Mouse (Mus musculus) neural tube, embryonic 14.5 days (tissue): ENCODE measurements around the gene Ppp2r5a. TPM values are rescaled to one million over a fixed set of nuclear protein-coding genes. Genes with fewer than 3 reads are reported as not detected.

ENCODE experiments used
- ATAC-seq: fragments of 200-750 bp; cut with Nextera tagmentation; 2 replicates; pipeline ENCODE4 v1.8.0; 2017; ENCODE audit warnings: low read depth, mild to moderate bottlenecking, moderate TSS enrichment, moderate library complexity
- H3K27ac ChIP-seq: fragments of 300-500 bp; sonication (generic); 2 replicates; pipeline ENCODE4 v1.5.1; 2014; ENCODE audit warnings: low read depth, mild to moderate bottlenecking, control low read depth, low read length, moderate library complexity, mixed read lengths
- H3K27me3 ChIP-seq: fragments of 300-500 bp; sonication (generic); 2 replicates; pipeline ENCODE4 v1.6.1; 2014; ENCODE audit warnings: low read length; ENCODE audit not compliant: control insufficient read depth, insufficient read depth
- H3K36me3 ChIP-seq: fragments of 300-500 bp; sonication (generic); 2 replicates; pipeline ENCODE4 v1.6.1; 2014; ENCODE audit warnings: low read length, mixed read lengths; ENCODE audit not compliant: control insufficient read depth, insufficient read depth
- H3K4me1 ChIP-seq: fragments of 300-500 bp; sonication (generic); 2 replicates; pipeline ENCODE4 v1.6.1; 2014; ENCODE audit warnings: low read length; ENCODE audit not compliant: control insufficient read depth, insufficient read depth
- H3K4me2 ChIP-seq: fragments of 300-500 bp; sonication (generic); 2 replicates; pipeline ENCODE4 v1.6.1; 2014; ENCODE audit warnings: mild to moderate bottlenecking, low read depth, low read length, control low read depth
- H3K4me3 ChIP-seq: fragments of 300-500 bp; sonication (generic); 2 replicates; pipeline ENCODE4 v1.5.1; 2014; ENCODE audit warnings: low read depth, low read length, control low read depth, mixed read lengths
- H3K9ac ChIP-seq: fragments of 300-500 bp; sonication (generic); replicated peaks from 2 replicates; pipeline ENCODE4 v1.6.1; 2014; ENCODE audit warnings: low read depth, mild to moderate bottlenecking, control low read depth, low read length, mixed read lengths
- H3K9me3 ChIP-seq: fragments of 300-500 bp; sonication (generic); 2 replicates; pipeline ENCODE4 v1.6.1; 2016; ENCODE audit warnings: low read length; ENCODE audit not compliant: control insufficient read depth
- WGBS: fragments of 180-500 bp; shearing (Covaris S2); extraction: QIAGEN DNeasy Blood & Tissue Kit; methylation state at CpG from one replicate; pipeline ENCODE4 v1.1.7; 2014; 5-methylcytosine and 5-hydroxymethylcytosine counted together
- polyA plus RNA-seq: library from polyadenylated mRNA; unstranded; fragments of >200 nt; fragmentation: Nextera tagmentation; extraction: Ambion mirVana; gene quantifications from 2 replicates; pipeline ENCODE4 v1.2.1, GENCODE M21; 2014

The Ppp2r5a gene
- polyA plus RNA-seq, 1 experiment from 2014 or later = 6.9 TPM

DNA sequence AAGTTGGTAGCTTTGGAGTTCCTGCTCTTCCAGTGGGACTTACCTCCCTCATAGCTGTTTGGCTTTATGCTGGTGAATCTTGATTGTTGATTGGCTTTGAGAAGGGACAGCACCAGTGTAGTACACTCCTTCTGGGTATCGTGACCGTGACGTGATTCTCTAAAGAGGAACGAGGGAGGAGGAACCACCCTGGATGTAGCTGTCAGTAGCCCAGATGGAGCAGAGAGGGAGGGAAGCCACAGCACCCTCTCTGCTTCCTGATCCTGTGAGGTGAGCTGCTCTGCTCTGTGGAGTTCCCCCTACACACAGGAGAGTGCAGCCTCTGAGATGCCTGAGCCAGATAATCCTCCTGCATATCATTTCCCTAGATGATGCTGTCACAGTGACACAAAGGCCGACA lies 68.6 kb downstream of the Ppp2r5a start:
- Histone ChIP-seq H3K27me3 (no peaks in the 10 kb centered on the region), H3K9me3 (no peaks in the 10 kb centered on the region), H3K9ac (no peak overlapping the region), H3K27ac (no peak overlapping the region), H3K4me2 (no peak overlapping the region), H3K4me1 (no peaks in the 10 kb centered on the region), H3K4me3 (no peak overlapping the region), H3K36me3 (0 out of 2 replicates have a peak, but pooled peaks cover 4% of the 10 kb centered on the region)
- WGBS = 89% methylated on average over 5 of the region's 5 CpGs
- no peak for ATAC-seq

DNA sequence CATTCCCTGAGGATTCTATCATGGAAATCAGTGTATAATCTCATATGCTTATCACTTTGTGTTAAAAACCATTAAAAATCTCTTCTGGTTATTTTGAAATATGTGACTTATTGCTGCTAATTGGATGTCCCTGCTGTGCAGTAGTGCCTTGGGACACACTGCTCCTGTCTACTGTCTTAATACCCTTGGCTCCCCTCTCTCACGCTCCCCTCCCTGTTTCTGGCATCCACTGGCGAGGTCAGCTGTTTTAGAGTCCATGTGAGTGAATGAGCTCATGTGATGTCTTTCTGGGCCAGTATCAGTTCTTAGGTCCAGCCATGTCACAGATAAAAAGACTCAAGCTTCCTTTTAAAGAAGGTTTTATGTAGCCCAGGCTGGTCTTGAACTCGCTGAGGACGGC lies 72.7 kb downstream of the Ppp2r5a start:
- ATAC-seq = no peak
- no peak overlapping the region for H3K4me3 ChIP-seq
- no peaks in the 10 kb centered on the region for H3K27me3 ChIP-seq
- no peaks in the 10 kb centered on the region for H3K9me3 ChIP-seq
- H3K4me1 ChIP-seq = peaks cover 20% of the 10 kb centered on the region
- 88% methylated on average over 4 of the region's 4 CpGs for WGBS
- no peak overlapping the region for H3K4me2 ChIP-seq
- H3K9ac ChIP-seq = no peak overlapping the region
- no peak overlapping the region for H3K27ac ChIP-seq
- H3K36me3 ChIP-seq = no peaks in the 10 kb centered on the region

- H3K9ac ChIP-seq = peak overlapping the region; percentile 32; the same call in 1 of the 2 replicates
- 80% methylated on average over 8 of the region's 8 CpGs for WGBS
Measured at GRCm38 (mm10) chr1:191328019-191328441, 75.0 kb downstream of the Ppp2r5a start.

DNA sequence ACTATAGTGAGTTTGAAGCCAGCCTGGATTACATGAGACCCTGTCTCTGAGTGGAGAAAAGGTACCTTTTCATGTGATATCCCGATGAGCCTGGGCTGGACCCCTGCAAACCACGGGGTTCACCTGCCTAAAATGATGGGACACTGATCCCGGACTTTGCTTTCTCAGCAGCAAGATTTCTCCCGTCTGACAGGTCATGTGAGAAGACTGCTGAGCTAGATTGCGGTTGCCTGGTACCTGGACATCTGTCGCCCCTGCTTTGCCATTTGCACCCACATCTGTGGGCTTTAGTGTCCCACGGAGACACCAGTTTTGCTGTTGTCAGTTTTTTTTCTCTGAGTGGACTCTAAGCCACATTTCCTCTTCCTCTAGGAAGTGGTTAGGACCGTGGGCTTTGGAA lies 75.8 kb downstream of the Ppp2r5a start:
- 78% methylated on average over 8 of the region's 8 CpGs for WGBS

More at GRCm38 (mm10) chr1:191328019-191328441, 75.0 kb downstream of the Ppp2r5a start:
- ATAC-seq = no peak
- no peaks in the 10 kb centered on the region for H3K27me3 ChIP-seq
- H3K9me3 ChIP-seq = no peaks in the 10 kb centered on the region
- no peak overlapping the region for H3K4me3 ChIP-seq
- peak overlapping the region; percentile 84; the same call in 1 of the 2 replicates for H3K4me2 ChIP-seq
- H3K4me1 ChIP-seq = peaks cover 20% of the 10 kb centered on the region
- H3K27ac ChIP-seq = no peak overlapping the region
- H3K36me3 ChIP-seq = no peaks in the 10 kb centered on the region

DNA sequence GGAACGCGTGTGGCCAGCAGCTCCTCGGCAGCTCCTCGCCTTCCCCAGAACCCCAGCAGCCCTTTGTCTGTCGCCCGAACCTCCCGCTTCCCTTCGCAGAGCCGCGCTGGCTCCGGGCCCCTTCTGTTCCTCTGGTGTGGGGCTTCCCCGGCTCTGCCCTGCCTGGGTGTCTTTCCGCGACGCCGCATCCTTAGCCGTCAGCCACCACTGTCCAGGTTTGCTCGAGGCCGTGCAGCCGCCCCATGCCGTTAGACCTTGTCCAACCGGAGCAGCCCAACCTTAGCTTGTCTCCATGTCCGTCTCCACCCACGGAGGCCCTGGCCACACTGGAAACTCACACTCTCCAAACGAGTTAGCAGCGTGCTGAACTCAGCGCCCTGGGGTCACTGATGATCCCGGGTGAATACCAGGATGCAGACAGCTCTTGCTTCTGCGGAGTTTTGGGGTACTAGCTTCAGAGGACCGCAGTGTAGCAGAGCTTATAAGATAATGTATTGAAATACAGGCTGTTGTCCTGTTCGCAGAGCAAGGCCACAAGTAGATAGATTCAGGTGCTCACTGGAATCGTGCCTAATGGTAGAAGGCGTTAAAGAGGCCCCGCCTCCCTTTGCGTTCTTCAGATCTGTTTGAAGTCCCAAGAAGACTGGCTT lies 76.7 kb downstream of the Ppp2r5a start:
- Histone ChIP-seq H3K36me3 (no peaks in the 10 kb centered on the region), H3K4me2 (peak overlapping the region; percentile 84), H3K4me1 (peaks cover 20% of the 10 kb centered on the region), H3K9me3 (no peaks in the 10 kb centered on the region), H3K27ac (peak overlapping the region; percentile 88), H3K4me3 (peak overlapping the region; percentile 81), H3K27me3 (no peaks in the 10 kb centered on the region), H3K9ac (peak overlapping the region; percentile 92)
- ATAC-seq = peak; percentile 71
- 1% methylated on average over 35 of the region's 35 CpGs for WGBS

More for the DNA sequence above, 75.8 kb downstream of the Ppp2r5a start:
- H3K36me3 ChIP-seq = no peaks in the 10 kb centered on the region
- H3K9ac ChIP-seq = no peak overlapping the region; the same call in 1 of the 2 replicates
- peak overlapping the region; percentile 84 for H3K4me2 ChIP-seq
- H3K9me3 ChIP-seq = no peaks in the 10 kb centered on the region
- peaks cover 20% of the 10 kb centered on the region for H3K4me1 ChIP-seq
- H3K27ac ChIP-seq = no peak overlapping the region
- H3K4me3 ChIP-seq = peak overlapping the region; percentile 81
- no peak for ATAC-seq
- no peaks in the 10 kb centered on the region for H3K27me3 ChIP-seq

DNA sequence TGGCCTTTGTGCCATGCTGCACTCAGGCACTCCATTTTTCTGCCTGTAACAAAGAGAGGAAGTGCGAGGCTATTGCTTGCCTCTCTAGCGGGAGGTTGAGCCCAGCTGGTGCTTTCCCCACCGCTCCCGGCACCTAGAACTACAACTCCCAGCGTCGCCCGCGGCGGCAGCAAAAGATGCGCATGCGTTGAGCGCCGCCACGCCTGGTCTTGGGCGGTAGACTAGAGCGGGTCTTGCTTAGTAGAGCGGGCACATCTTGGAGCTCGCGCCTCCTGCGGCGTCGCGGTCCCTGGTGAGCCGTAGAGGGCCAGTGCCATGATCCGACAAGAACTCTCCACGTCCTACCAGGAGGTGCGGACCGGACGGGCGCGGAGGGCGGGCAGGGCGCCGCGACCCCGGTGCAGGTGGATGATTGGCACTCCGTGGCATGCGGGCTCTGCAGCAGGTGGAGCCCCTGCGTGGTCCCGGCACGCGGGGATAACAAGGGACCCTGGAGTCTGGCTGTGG lies 77.3 kb downstream of the Ppp2r5a start, which contains the start of gene Tmem206:
Tmem206 (plus strand) TSS at position 187 of the 507 bp plus-strand sequence.
- Histone ChIP-seq H3K27me3 (no peaks in the 10 kb centered on the region), H3K9ac (peak within 1 kb of the TSS; percentile 92), H3K4me1 (peaks cover 20% of the 10 kb centered on the region), H3K36me3 (no peaks in the 10 kb centered on the region), H3K27ac (peak within 1 kb of the TSS; percentile 88), H3K4me2 (peak within 1 kb of the TSS; percentile 84), H3K9me3 (no peaks in the 10 kb centered on the region), H3K4me3 (peak within 1 kb of the TSS; percentile 81)
- under 1% methylated on average over 42 of the region's 42 CpGs for WGBS
- peak; percentile 96 for ATAC-seq

DNA sequence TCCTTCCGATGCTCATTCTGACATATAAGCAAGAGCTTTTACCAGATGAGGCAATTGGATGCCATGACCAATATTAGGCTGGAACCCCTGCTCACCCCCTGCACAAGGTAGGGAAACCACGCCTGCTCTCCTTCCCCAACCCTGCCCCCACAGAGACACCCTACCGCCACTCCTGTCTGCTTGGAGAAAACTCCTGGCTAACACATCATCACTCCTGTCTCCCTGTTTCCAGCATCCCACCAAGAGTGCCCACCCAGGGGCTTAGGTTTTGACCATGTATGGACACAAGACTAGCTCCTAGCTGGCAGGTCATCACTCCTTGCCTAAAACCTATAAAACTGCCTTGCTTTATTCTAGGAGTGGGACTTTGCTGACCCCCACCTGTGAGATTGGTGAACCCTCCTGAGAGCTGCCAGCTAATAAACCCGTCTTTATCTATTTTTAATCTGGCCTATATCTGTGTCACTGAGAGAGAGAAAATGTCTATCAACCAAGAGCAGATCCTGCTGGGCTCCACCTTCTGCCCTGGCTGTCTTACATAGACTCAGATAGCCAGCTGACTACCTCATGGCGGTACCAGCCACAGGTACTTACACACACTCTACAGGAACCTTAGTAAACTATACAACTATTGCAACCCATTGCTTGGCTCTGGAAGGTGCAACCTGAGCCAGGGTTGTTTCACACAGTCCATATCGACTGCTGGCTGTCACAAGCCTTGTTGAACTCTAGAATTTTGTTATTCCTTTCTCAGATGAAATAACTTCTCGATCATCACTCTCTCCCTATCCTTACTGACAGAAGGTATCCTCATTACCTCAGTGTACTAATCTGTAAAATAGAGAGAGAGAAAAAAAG lies 78.1 kb downstream of the Ppp2r5a start:
- Histone ChIP-seq H3K27me3 (no peaks in the 10 kb centered on the region), H3K27ac (peak overlapping the region; percentile 56; the same call in 1 of the 2 replicates), H3K4me3 (peak overlapping the region; percentile 81), H3K4me2 (peak overlapping the region; percentile 33; the same call in 1 of the 2 replicates), H3K36me3 (no peaks in the 10 kb centered on the region), H3K4me1 (peaks cover 20% of the 10 kb centered on the region), H3K9ac (peak overlapping the region; percentile 33; the same call in 1 of the 2 replicates), H3K9me3 (no peaks in the 10 kb centered on the region)
- WGBS = 86% methylated on average over 7 of the region's 7 CpGs
- peak; percentile 12; the same call in 1 of the 2 replicates for ATAC-seq

GRCm38 (mm10) chr1:191323381-191323780 lies 79.7 kb downstream of the Ppp2r5a start:
- no peak overlapping the region for H3K4me2 ChIP-seq
- WGBS = 85% methylated on average over 3 of the region's 3 CpGs
- no peak overlapping the region for H3K9ac ChIP-seq
- no peak overlapping the region for H3K27ac ChIP-seq
- no peaks in the 10 kb centered on the region for H3K36me3 ChIP-seq
- no peak overlapping the region for H3K4me3 ChIP-seq
- no peaks in the 10 kb centered on the region for H3K9me3 ChIP-seq
- no peak for ATAC-seq
- H3K27me3 ChIP-seq = no peaks in the 10 kb centered on the region
- peaks cover 18% of the 10 kb centered on the region for H3K4me1 ChIP-seq
